Mouse (Mus musculus) brain, embryonic 14.5 days (tissue): ENCODE data around the gene Trpv6. TPM values are rescaled to one million over a fixed set of nuclear protein-coding genes. Genes with fewer than 3 reads are reported as not detected.

Experiments
- DNase-seq: peaks from one replicate; pipeline ENCODE4 v3.0.0-alpha.2; 2011; ENCODE audit warnings: low read depth
- CTCF ChIP-seq: fragments of 200-500 bp; IDR thresholded peaks from 2 replicates; pipeline ENCODE4 v1.5.1; 2012; ENCODE audit warnings: inconsistent platforms, mild to moderate bottlenecking, moderate library complexity, borderline replicate concordance; ENCODE audit not compliant: insufficient read depth, insufficient read length; ENCODE audit errors: extremely low read depth
- POLR2A ChIP-seq: fragments of 200-500 bp; IDR thresholded peaks from 2 replicates; pipeline ENCODE4 v1.6.1; 2012; ENCODE audit warnings: mild to moderate bottlenecking, inconsistent platforms, borderline replicate concordance; ENCODE audit not compliant: poor library complexity, insufficient read depth, insufficient read length, severe bottlenecking; ENCODE audit errors: extremely low read depth
- polyA plus RNA-seq: library from polyadenylated mRNA; depleted of rRNA; stranded (reverse); fragments of >200 nt; gene quantifications from 2 replicates; pipeline ENCODE4 v1.2.3, GENCODE M21; 2012

Gene Trpv6
- polyA plus RNA-seq, 1 experiment, result 0.04 TPM

DNA sequence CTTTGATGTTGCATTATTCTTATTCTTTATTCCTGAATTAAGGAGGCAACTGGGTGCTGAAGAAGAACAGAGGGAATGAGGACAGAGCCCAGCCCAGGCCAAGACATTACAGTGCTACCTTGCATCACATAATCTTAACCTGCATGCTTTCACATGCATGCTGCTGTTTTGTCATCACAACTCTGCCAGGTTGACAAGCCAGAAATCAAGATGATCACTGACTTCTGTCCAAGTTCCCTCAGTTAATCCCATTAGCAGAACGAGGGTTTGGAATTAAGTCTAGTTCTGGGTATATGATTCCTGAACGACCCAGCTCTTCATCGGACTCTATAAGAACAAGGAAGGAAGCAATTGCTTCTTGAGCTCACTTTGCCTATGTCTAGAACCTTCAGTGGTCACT, 10.0 kb upstream of the Trpv6 start:
- DNase-seq, result no peak
- TF ChIP-seq POLR2A, result no peak
- no peak for TF ChIP-seq CTCF

DNA sequence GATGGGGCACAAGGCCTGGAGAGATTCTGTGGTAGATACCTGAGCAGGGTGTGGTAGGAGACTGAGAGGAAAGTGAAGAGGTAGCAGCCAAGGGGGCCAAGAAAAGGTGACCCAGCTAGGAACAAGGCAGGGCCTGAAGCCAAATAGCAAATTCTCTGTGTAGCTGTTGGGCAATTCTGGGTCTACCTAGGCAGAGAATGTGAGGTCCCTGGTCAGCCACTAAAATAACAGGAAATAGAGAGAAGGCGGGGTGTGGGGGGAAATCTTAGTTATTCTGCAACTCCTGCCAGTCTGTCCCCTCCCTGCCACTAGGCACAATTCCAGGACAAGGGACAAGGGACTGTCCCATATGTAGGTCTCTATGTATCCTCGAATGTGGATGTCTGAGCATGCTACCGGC, 7.0 kb upstream of the Trpv6 start:
- TF ChIP-seq POLR2A (no peak), CTCF (no peak)
- no peak for DNase-seq

DNA sequence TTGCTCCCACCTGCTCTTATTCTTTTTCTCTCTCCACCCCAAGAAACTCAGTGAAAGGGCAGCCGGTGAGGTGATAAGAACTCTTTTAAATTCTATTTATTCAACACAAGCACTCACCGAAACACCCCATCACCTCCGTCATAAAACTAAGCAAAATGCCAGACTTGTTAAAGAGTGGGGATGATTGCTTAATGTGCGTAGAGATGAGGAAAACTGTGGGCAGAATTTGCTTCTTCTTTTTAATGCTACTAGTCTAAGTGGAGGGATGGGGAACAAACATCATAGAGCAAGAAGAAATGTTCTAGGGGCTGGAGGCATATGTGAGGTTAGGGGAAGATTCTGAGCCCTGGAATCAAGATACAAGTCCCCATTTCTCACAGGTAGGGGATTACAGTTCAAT, 6.6 kb upstream of the Trpv6 start:
- DNase-seq, result no peak
- TF ChIP-seq POLR2A (no peak), CTCF (no peak)

DNA sequence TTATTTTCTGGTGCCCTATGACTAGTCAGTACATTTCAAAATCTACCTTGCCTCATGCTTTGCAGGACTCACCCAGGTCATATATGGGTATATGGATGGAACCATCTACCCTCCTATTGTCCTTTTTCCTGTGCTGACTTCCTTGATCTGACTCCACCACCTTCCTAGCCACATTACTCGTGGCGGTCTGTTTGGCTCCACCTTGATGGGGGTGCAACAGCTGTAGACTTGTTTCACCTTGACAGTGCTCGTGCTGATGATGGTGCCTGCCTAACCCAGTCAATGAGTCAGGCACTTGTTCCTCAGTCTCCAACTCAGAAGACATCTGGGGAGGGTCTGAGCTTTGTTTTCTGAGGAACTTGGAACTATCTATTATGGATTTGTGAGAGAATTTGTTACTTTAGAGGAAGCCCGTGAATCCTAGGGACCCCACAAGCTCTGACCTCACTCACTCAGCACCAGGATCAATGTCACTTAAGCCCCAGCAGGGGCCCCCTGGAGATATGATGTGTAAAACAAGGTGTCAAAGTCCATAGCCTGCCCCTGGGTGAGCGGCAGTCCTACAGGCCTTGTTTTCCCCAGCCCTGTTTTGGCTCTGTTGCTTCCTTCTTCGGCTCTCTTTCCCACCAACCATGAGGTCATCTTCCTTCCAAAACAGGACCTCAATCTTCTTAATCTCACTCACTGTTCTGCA, 5.1 kb upstream of the Trpv6 start:
- no peak for DNase-seq
- TF ChIP-seq CTCF, result no peak
- TF ChIP-seq POLR2A, result no peak

DNA sequence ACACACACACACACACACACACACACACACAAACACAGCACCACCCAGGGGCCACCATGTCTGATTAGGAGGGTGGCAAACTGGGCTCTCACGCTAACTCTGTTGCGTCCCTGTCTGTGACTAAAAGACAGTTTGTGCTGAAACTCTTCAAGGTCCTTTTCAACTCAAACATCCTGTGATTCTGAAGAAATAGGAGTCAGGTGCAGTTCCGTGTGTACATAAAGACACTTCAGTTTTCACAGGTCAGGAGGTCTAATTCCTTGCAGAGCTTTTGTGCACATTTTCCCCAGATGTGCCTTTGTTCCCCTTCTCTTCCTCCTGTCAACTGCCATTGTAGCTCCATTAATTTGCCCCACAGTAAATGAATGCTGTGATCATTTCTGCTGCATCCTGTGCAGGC, 4.2 kb upstream of the Trpv6 start:
- no peak for TF ChIP-seq CTCF
- no peak for TF ChIP-seq POLR2A
- DNase-seq, result peak; percentile 22

DNA sequence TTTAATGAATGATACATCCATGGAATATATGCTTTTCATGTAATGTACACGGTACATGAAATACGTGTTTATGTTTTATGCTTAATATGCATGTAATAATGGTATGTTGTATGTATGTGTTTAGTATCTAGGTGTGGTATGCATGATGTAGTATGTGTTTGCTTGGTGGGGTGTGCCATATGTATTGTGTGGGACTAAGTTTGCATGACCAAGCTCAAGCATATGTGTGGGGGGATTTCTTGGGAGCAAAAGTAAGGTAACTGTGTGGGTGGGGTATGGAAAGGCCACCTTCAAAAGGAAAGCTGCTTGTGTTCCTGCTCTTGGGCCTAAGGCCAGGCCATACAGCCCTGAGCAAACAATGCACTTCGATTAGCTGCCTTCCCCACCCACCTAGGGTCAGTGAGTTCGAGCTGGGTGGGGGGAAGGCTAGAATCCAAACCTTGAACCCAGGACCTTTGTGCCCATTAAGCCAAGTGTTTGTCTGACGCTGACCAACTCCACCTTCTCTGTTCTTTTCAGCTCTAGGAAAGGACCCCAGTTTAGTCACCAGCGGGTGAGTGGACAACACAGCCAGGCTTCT, 1.8 kb upstream of the Trpv6 start:
- TF ChIP-seq CTCF (no peak), POLR2A (no peak)
- DNase-seq, result no peak

DNA sequence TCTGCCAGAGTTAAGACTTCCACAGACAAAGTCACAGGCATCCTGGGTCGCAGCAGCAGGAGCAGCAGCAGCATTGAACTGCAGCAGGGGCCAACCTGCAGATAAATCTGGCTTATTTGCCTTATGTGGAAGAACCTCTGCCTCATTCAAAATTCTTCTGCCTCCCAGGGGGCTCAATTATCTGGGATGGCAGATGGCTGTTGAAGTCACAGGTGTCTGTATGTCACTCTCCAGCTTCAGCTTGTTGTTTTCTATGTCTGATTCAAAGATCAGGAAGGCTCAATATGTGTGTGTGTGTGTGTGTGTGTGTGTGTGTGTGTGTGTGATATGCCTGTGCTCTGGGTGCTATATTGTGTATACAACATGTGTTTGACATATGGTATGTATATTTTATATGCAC, 1.2 kb upstream of the Trpv6 start:
- no peak for TF ChIP-seq CTCF
- TF ChIP-seq POLR2A, result no peak
- DNase-seq, result peak; percentile 78

DNA sequence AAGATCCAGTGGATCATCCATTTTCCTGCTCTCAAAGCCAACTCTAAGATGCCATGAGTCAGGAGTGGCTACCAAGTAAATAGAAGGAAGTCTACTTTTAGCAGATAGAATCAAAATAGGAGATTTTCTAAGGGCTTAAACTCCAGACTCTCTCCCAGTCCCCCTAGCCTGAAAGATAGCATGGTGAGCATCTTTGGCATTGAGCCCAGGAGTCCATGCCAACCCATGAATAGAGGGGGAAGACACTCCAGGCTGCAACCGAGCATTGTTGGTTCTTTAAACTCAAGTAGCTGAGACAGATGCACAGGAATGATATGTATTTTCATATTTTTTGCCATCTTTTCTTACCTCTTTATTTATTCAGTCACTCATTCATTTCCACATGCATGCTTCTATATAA, 994 bp downstream of the Trpv6 start:
- peak; percentile 28 for DNase-seq
- no peak for TF ChIP-seq POLR2A
- no peak for TF ChIP-seq CTCF

DNA sequence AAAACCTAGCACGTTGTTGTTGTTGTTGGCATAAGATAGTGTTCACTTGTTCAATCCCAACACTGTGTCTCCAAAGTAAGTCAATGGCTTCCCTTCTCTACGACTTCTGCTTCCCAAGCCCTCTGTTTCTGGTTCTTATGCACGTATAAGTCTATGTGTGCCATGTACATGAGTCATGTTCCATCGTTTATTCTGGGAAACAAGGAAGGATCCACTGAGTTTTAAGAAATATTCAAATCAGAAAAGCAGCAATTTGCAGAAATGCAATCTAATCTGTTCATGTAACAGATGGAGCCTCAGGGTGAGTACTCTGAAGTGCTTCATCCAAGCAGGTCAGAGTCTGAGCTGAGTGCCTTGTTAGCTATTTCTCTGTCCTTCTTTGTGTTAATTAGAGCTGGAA, 4.7 kb downstream of the Trpv6 start:
- no peak for TF ChIP-seq CTCF
- no peak for TF ChIP-seq POLR2A
- DNase-seq, result no peak

DNA sequence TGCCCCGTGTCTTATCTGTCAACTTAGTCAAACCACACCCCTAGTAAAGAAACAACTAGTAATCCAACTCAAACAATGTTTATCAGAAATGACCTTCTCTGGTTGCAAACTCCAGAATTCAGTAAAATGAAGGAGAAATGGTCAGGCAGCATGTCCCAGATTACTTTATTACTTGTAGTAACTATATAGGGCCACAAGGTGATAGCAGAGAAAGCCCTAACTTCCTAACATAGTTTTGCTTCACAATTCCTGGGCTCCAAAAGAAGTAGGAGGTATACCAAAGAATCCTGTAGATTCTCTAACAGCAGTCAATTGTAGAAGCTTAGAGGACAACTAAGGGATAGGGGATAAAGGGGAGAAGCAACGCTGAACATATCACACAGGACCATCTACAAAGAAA, 5.4 kb downstream of the Trpv6 start:
- no peak for DNase-seq
- TF ChIP-seq POLR2A, result no peak
- no peak for TF ChIP-seq CTCF

DNA sequence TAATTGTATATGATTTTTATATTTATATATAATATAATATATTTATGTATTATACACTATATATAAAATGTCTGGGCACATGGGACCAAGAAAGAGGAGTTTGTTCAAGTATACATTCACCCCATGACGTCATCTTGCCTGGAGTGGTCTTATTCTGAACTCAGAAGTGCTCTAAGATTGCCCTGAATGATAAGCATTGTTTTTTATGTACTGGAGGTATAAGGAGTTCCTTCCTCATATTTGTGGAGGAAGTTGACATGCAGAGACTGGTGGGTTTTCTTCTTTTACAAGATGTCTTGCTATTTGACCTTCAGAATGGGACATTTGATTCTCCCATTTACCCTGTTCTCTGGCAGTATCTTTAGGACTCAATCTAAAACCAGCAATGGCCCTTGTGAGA, 8.0 kb downstream of the Trpv6 start:
- TF ChIP-seq POLR2A, result no peak
- TF ChIP-seq CTCF, result no peak
- DNase-seq, result no peak

DNA sequence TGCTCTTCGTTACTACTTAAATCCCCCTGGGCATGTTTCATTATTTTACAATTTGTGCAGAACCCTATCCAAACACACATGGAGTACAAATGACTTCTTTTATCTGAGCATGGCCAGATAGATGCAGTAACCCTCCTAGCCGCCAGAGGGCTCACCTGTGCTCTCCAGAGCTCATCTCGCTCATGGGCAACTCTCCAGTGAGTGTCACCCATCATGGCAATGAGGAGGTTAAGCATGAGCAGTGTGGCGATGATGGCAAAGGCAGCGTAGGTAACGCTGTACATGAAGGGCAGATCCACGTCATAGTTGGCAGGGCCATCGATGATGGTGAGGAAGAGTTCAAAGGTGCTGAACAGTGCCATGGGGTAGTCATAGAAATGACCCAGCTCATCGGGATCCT, 13.5 kb downstream of the Trpv6 start:
- no peak for DNase-seq
- peak; percentile 50; the same call in 1 of the 2 replicates for TF ChIP-seq CTCF
- no peak for TF ChIP-seq POLR2A
